Mouse (Mus musculus) limb, embryonic 14.5 days (tissue): ENCODE measurements around the gene Tfap2d. TPM values are rescaled to one million over a fixed set of nuclear protein-coding genes. Genes with fewer than 3 reads are reported as not detected.
A peak's percentile ranks its signal among the peaks of the same experiment; 100 is the strongest.

Experiments
- ATAC-seq: fragments of 200-750 bp; cut with Nextera tagmentation; 2 replicates; pipeline ENCODE4 v1.8.0; 2017; ENCODE audit warnings: low read depth, moderate number of reproducible peaks, moderate TSS enrichment; ENCODE audit not compliant: low FRiP score
- DNase-seq: peaks from one replicate; pipeline ENCODE4 v3.0.0-alpha.2; 2015; ENCODE audit warnings: low spot score
- H3K27ac ChIP-seq: fragments of 300-500 bp; sonication (generic); replicated peaks from 2 replicates; pipeline ENCODE4 v1.5.1; 2014; ENCODE audit warnings: low read depth, mild to moderate bottlenecking, low read length, moderate library complexity, mixed read lengths
- H3K27me3 ChIP-seq: fragments of 300-500 bp; sonication (generic); 2 replicates; pipeline ENCODE4 v1.6.1; 2014; ENCODE audit warnings: low read length, mixed read lengths; ENCODE audit not compliant: control insufficient read depth, insufficient read depth
- H3K36me3 ChIP-seq: fragments of 300-500 bp; sonication (generic); 2 replicates; pipeline ENCODE4 v1.6.1; 2014; ENCODE audit warnings: mild to moderate bottlenecking, low read length, moderate library complexity, mixed read lengths; ENCODE audit not compliant: control insufficient read depth, insufficient read depth
- H3K4me1 ChIP-seq: fragments of 300-500 bp; sonication (generic); 2 replicates; pipeline ENCODE4 v1.6.1; 2014; ENCODE audit warnings: antibody characterized with exemption, low read length, mixed read lengths; ENCODE audit not compliant: control insufficient read depth, insufficient read depth
- H3K4me2 ChIP-seq: fragments of 300-500 bp; sonication (generic); replicated peaks from 2 replicates; pipeline ENCODE4 v1.6.1; 2014; ENCODE audit warnings: low read depth, mild to moderate bottlenecking, low read length, moderate library complexity; ENCODE audit not compliant: severe bottlenecking
- H3K4me3 ChIP-seq: fragments of 300-500 bp; sonication (generic); replicated peaks from 2 replicates; pipeline ENCODE4 v1.5.1; 2014; ENCODE audit warnings: low read length
- H3K9ac ChIP-seq: fragments of 300-500 bp; sonication (generic); 2 replicates; pipeline ENCODE4 v1.6.1; 2014; ENCODE audit warnings: mild to moderate bottlenecking, low read depth, low read length, moderate library complexity; ENCODE audit not compliant: severe bottlenecking
- H3K9me3 ChIP-seq: fragments of 300-500 bp; sonication (generic); 2 replicates; pipeline ENCODE4 v1.6.1; 2016; ENCODE audit warnings: low read length; ENCODE audit not compliant: control insufficient read depth
- POLR2A ChIP-seq: fragments of 200-500 bp; IDR thresholded peaks from 2 replicates; pipeline ENCODE4 v1.8.0; 2012; ENCODE audit warnings: inconsistent platforms, mild to moderate bottlenecking, moderate library complexity, borderline replicate concordance; ENCODE audit not compliant: insufficient read depth, insufficient read length; ENCODE audit errors: extremely low read depth
- WGBS: fragments of 180-500 bp; shearing (Covaris S2); extraction: QIAGEN DNeasy Blood & Tissue Kit; methylation state at CpG from one replicate; pipeline ENCODE4 v1.1.7; 2014; 5-methylcytosine and 5-hydroxymethylcytosine counted together
- polyA plus RNA-seq, 2 experiments: library from polyadenylated mRNA; depleted of rRNA in 1 of 2; stranded (reverse) in 1 of 2; unstranded in 1 of 2; fragments of >200 nt; fragmentation: Nextera tagmentation in 1 of 2; extraction: Ambion mirVana in 1 of 2; gene quantifications; 2 replicates each; pipeline versions ENCODE4 v1.2.1 to v1.2.3; 2012 to 2014

The Tfap2d gene
- polyA plus RNA-seq, 2 experiments, result not detected

- TF ChIP-seq POLR2A, result no peak
- Histone ChIP-seq H3K9ac (no peak overlapping the region), H3K4me1 (no peaks in the 10 kb centered on the region), H3K9me3 (no peaks in the 10 kb centered on the region), H3K4me2 (0 out of 2 replicates have a peak overlapping the region, but pooled peaks have one; percentile 26), H3K36me3 (no peaks in the 10 kb centered on the region), H3K27ac (no peak overlapping the region), H3K4me3 (0 out of 2 replicates have a peak overlapping the region, but pooled peaks have one; percentile 7), H3K27me3 (peaks cover 37% of the 10 kb centered on the region)
- 8% methylated on average over 4 of the region's 4 CpGs for WGBS
- no peak for ATAC-seq
- DNase-seq, result no peak
These were observed 104.8 kb downstream of the Tfap2d start for GRCm38 (mm10) chr1:19207611-19208010.

- Histone ChIP-seq H3K4me3 (peak within 1 kb of the TSS; percentile 45), H3K27me3 (peaks cover 45% of the 10 kb centered on the region), H3K4me2 (peak within 1 kb of the TSS; percentile 51), H3K36me3 (no peaks in the 10 kb centered on the region), H3K9ac (peak within 1 kb of the TSS; percentile 84), H3K4me1 (no peaks in the 10 kb centered on the region), H3K9me3 (no peaks in the 10 kb centered on the region), H3K27ac (peak within 1 kb of the TSS; percentile 86)
- DNase-seq, result peak; percentile 15
- ATAC-seq, result no peak
- 3% methylated on average over 26 of the region's 26 CpGs for WGBS
- TF ChIP-seq POLR2A, result no peak
These were observed 106.0 kb downstream of the Tfap2d start, which contains the start of gene Tfap2b for GRCm38 (mm10) chr1:19208641-19209358. TSS of gene Tfap2b (plus strand) at chr1:19208914.

GRCm38 (mm10) chr1:19209359-19209745 lies 106.5 kb downstream of the Tfap2d start:
- H3K27ac ChIP-seq, result peak overlapping the region; percentile 86
- no peak for TF ChIP-seq POLR2A
- H3K4me3 ChIP-seq, result peak overlapping the region; percentile 45
- peaks cover 50% of the 10 kb centered on the region for H3K27me3 ChIP-seq
- ATAC-seq, result no peak
- DNase-seq, result no peak
- no peaks in the 10 kb centered on the region for H3K4me1 ChIP-seq
- H3K9ac ChIP-seq, result peak overlapping the region; percentile 84
- WGBS, result under 1% methylated on average over 10 of the region's 10 CpGs
- H3K4me2 ChIP-seq, result peak overlapping the region; percentile 51
- H3K9me3 ChIP-seq, result no peaks in the 10 kb centered on the region
- 0 out of 2 replicates have a peak, but pooled peaks cover 2% of the 10 kb centered on the region for H3K36me3 ChIP-seq

- TF ChIP-seq POLR2A, result no peak
- under 1% methylated on average over 31 of the region's 31 CpGs for WGBS
- Histone ChIP-seq H3K27me3 (peaks cover 55% of the 10 kb centered on the region), H3K36me3 (0 out of 2 replicates have a peak, but pooled peaks cover 2% of the 10 kb centered on the region), H3K9ac (peak overlapping the region; percentile 84), H3K9me3 (no peaks in the 10 kb centered on the region), H3K4me2 (peak overlapping the region; percentile 51), H3K4me3 (peak overlapping the region; percentile 45), H3K4me1 (no peaks in the 10 kb centered on the region), H3K27ac (peak overlapping the region; percentile 86)
- ATAC-seq (no peak), DNase-seq (no peak)
These were observed 107.0 kb downstream of the Tfap2d start for GRCm38 (mm10) chr1:19209776-19210175.

GRCm38 (mm10) chr1:19210215-19211032 lies 107.6 kb downstream of the Tfap2d start:
- under 1% methylated on average over 30 of the region's 30 CpGs for WGBS
- peak; percentile 22 for DNase-seq
- H3K9ac ChIP-seq, result peak overlapping the region; percentile 84
- ATAC-seq, result no peak
- H3K36me3 ChIP-seq, result 0 out of 2 replicates have a peak, but pooled peaks cover 2% of the 10 kb centered on the region
- H3K4me3 ChIP-seq, result peak overlapping the region; percentile 45
- TF ChIP-seq POLR2A, result no peak
- H3K4me1 ChIP-seq, result no peaks in the 10 kb centered on the region
- peak overlapping the region; percentile 86 for H3K27ac ChIP-seq
- no peaks in the 10 kb centered on the region for H3K9me3 ChIP-seq
- H3K27me3 ChIP-seq, result peaks cover 61% of the 10 kb centered on the region
- H3K4me2 ChIP-seq, result peak overlapping the region; percentile 51
